Mouse (Mus musculus) CH12.LX (cell line): Measurements from ENCODE around the gene Dgkh. TPM values are rescaled to one million over a fixed set of nuclear protein-coding genes. Genes with fewer than 3 reads are reported as not detected.

ENCODE experiments used
- DNase-seq: peaks from one replicate; pipeline ENCODE4 v3.0.0-alpha.2; 2013; ENCODE audit errors: extremely low read depth
- H3K27ac ChIP-seq: 2 replicates; pipeline ENCODE4 v1.5.1; 2012; ENCODE audit warnings: low read depth, mild to moderate bottlenecking, control low read depth, moderate library complexity; ENCODE audit not compliant: insufficient read depth
- H3K27me3 ChIP-seq: replicated peaks from 2 replicates; pipeline ENCODE3; 2012; ENCODE audit warnings: inconsistent platforms
- H3K36me3 ChIP-seq, 2 experiments: replicated peaks in 1 of 2; 2 replicates each; pipeline versions ENCODE3 to v1.6.1; 2012; ENCODE audit warnings: inconsistent platforms in 1 of 2, low read length in 1 of 2, mild to moderate bottlenecking in 1 of 2, mixed read lengths in 1 of 2, moderate library complexity in 1 of 2; ENCODE audit not compliant: control insufficient read depth in 1 of 2, insufficient read depth in 1 of 2
- H3K4me1 ChIP-seq, 2 experiments: 2 replicates each; pipeline ENCODE4 v1.6.1; 2012; ENCODE audit warnings: inconsistent platforms in 1 of 2, moderate library complexity in 1 of 2; ENCODE audit not compliant: insufficient read depth in 2 of 2, control insufficient read depth in 1 of 2
- H3K4me2 ChIP-seq: 2 replicates; pipeline ENCODE4 v1.6.1; 2012; ENCODE audit warnings: low read depth, mild to moderate bottlenecking, control low read depth; ENCODE audit not compliant: poor library complexity, insufficient read depth, severe bottlenecking
- H3K4me3 ChIP-seq, 3 experiments: fragments of 150-350 bp in 1 of 3; sonication (generic) in 1 of 3; replicated peaks in 1 of 3; 2 replicates each; pipeline versions ENCODE3 to v1.5.1; 2011 to 2012; ENCODE audit warnings: low read depth in 2 of 3, low read length in 2 of 3, mild to moderate bottlenecking in 2 of 3, moderate library complexity in 2 of 3, control low read depth in 1 of 3, improper control_type of control experiment in 1 of 3, inconsistent platforms in 1 of 3, mixed read lengths in 1 of 3; ENCODE audit not compliant: poor library complexity in 1 of 3
- H3K79me2 ChIP-seq: replicated peaks from 2 replicates; pipeline ENCODE4 v1.6.1; 2012; ENCODE audit warnings: mild to moderate bottlenecking, moderate library complexity; ENCODE audit not compliant: control insufficient read depth, poor library complexity, insufficient read depth, severe bottlenecking; ENCODE audit errors: extremely low read depth
- H3K9ac ChIP-seq: 2 replicates; pipeline ENCODE4 v1.6.1; 2012; ENCODE audit warnings: low read depth, mild to moderate bottlenecking, control low read depth, moderate library complexity; ENCODE audit not compliant: insufficient read depth
- H3K9me3 ChIP-seq: replicated peaks from 2 replicates; pipeline ENCODE3; 2012; ENCODE audit warnings: low read length, inconsistent platforms, mixed read lengths
- BHLHE40 ChIP-seq: IDR thresholded peaks from 2 replicates; pipeline ENCODE4 v1.6.1; 2011; ENCODE audit warnings: mild to moderate bottlenecking, low read depth, low read length, improper control_type of control experiment
- CHD1 ChIP-seq: IDR thresholded peaks from 2 replicates; pipeline ENCODE4 v1.6.1; 2012; ENCODE audit warnings: low read depth, low read length, improper control_type of control experiment, inconsistent platforms
- CHD2 ChIP-seq: IDR thresholded peaks from 2 replicates; pipeline ENCODE4 v1.6.1; 2011; ENCODE audit warnings: low read length, improper control_type of control experiment
- CTCF ChIP-seq, 2 experiments: IDR thresholded peaks in 1 of 2; conservative IDR thresholded peaks in 1 of 2; 2 replicates each; pipeline ENCODE4 v1.5.1; 2011 to 2012; ENCODE audit warnings: low read depth in 2 of 2, low read length in 2 of 2, improper control_type of control experiment in 1 of 2, inconsistent platforms in 1 of 2, mild to moderate bottlenecking in 1 of 2, moderate library complexity in 1 of 2
- E2F4 ChIP-seq: IDR thresholded peaks from 2 replicates; pipeline ENCODE4 v1.6.1; 2011; ENCODE audit warnings: low read depth, low read length, improper control_type of control experiment; ENCODE audit not compliant: insufficient replicate concordance
- EP300 ChIP-seq: IDR thresholded peaks from 2 replicates; pipeline ENCODE4 v1.6.1; 2011; ENCODE audit warnings: low read length, improper control_type of control experiment
- ETS1 ChIP-seq: conservative IDR thresholded peaks from 2 replicates; pipeline ENCODE4 v1.6.1; 2012; ENCODE audit warnings: low read depth, mild to moderate bottlenecking, inconsistent platforms, low read length, improper control_type of control experiment, moderate library complexity
- GABPA ChIP-seq: IDR thresholded peaks from 2 replicates; pipeline ENCODE4 v1.6.1; 2012; ENCODE audit warnings: low read depth, low read length, improper control_type of control experiment, inconsistent platforms; ENCODE audit not compliant: insufficient replicate concordance
- HCFC1 ChIP-seq: IDR thresholded peaks from 2 replicates; pipeline ENCODE4 v1.6.1; 2012; ENCODE audit warnings: low read depth, mild to moderate bottlenecking, inconsistent platforms, low read length, improper control_type of control experiment
- IRF4 ChIP-seq: IDR thresholded peaks from 2 replicates; pipeline ENCODE4 v1.6.1; 2014; ENCODE audit warnings: low read depth, mild to moderate bottlenecking, inconsistent platforms, low read length, improper control_type of control experiment
- JUN ChIP-seq: IDR thresholded peaks from 2 replicates; pipeline ENCODE4 v1.6.1; 2011; ENCODE audit warnings: low read depth, mild to moderate bottlenecking, low read length, improper control_type of control experiment, moderate library complexity; ENCODE audit not compliant: insufficient read depth
- JUND ChIP-seq: conservative IDR thresholded peaks from 2 replicates; pipeline ENCODE4 v1.6.1; 2011; ENCODE audit warnings: low read depth, low read length, improper control_type of control experiment
- KAT2A ChIP-seq: IDR thresholded peaks from 2 replicates; pipeline ENCODE4 v1.6.1; 2012; ENCODE audit warnings: low read length, improper control_type of control experiment, inconsistent platforms; ENCODE audit not compliant: insufficient replicate concordance
- MAFK ChIP-seq: IDR thresholded peaks from 2 replicates; pipeline ENCODE4 v1.6.1; 2011; ENCODE audit warnings: low read length, improper control_type of control experiment; ENCODE audit not compliant: insufficient replicate concordance
- MAX ChIP-seq: IDR thresholded peaks from 2 replicates; pipeline ENCODE4 v1.6.1; 2011; ENCODE audit warnings: low read length, improper control_type of control experiment
- MAZ ChIP-seq: IDR thresholded peaks from 2 replicates; pipeline ENCODE4 v1.6.1; 2012; ENCODE audit warnings: low read depth, mild to moderate bottlenecking, inconsistent platforms, low read length, improper control_type of control experiment, moderate library complexity
- MEF2A ChIP-seq: IDR thresholded peaks from 2 replicates; pipeline ENCODE4 v1.6.1; 2014; ENCODE audit warnings: low read depth, mild to moderate bottlenecking, inconsistent platforms, low read length, improper control_type of control experiment, borderline replicate concordance
- MXI1 ChIP-seq: IDR thresholded peaks from 2 replicates; pipeline ENCODE4 v1.6.1; 2011; ENCODE audit warnings: mild to moderate bottlenecking, low read depth, low read length, improper control_type of control experiment
- MYC ChIP-seq: IDR thresholded peaks from 2 replicates; pipeline ENCODE4 v1.6.1; 2011; ENCODE audit warnings: low read depth, mild to moderate bottlenecking, improper control_type of control experiment, low read length
- NELFE ChIP-seq: IDR thresholded peaks from 2 replicates; pipeline ENCODE4 v1.6.1; 2011; ENCODE audit warnings: low read depth, low read length, improper control_type of control experiment
- NRF1 ChIP-seq: IDR thresholded peaks from 2 replicates; pipeline ENCODE4 v1.6.1; 2014; ENCODE audit warnings: low read depth, mild to moderate bottlenecking, inconsistent platforms, low read length, improper control_type of control experiment, moderate library complexity
- PAX5 ChIP-seq: IDR thresholded peaks from 2 replicates; pipeline ENCODE4 v1.6.1; 2012; ENCODE audit warnings: low read length, inconsistent platforms, mixed read lengths
- POLR2A ChIP-seq: IDR thresholded peaks from 2 replicates; pipeline ENCODE4 v1.6.1; 2011; ENCODE audit warnings: low read depth, mild to moderate bottlenecking, improper control_type of control experiment, low read length
- POLR2AphosphoS2 ChIP-seq: IDR thresholded peaks from 2 replicates; pipeline ENCODE4 v1.6.1; 2011; ENCODE audit warnings: low read depth, low read length, improper control_type of control experiment
- RCOR1 ChIP-seq: conservative IDR thresholded peaks from 2 replicates; pipeline ENCODE4 v1.6.1; 2012; ENCODE audit warnings: low read depth, mild to moderate bottlenecking, inconsistent platforms, low read length, improper control_type of control experiment
- SIN3A ChIP-seq: IDR thresholded peaks from 2 replicates; pipeline ENCODE4 v1.6.1; 2012; ENCODE audit warnings: low read length, improper control_type of control experiment, inconsistent platforms
- SMC3 ChIP-seq: IDR thresholded peaks from 2 replicates; pipeline ENCODE4 v1.6.1; 2011; ENCODE audit warnings: low read depth, low read length, improper control_type of control experiment
- TBP ChIP-seq: conservative IDR thresholded peaks from 2 replicates; pipeline ENCODE4 v1.6.1; 2011; ENCODE audit warnings: low read depth, low read length, improper control_type of control experiment
- TCF12 ChIP-seq: IDR thresholded peaks from 2 replicates; pipeline ENCODE4 v1.6.1; 2014; ENCODE audit warnings: low read depth, mild to moderate bottlenecking, inconsistent platforms, low read length, improper control_type of control experiment
- UBTF ChIP-seq: IDR thresholded peaks from 2 replicates; pipeline ENCODE4 v1.6.1; 2012; ENCODE audit warnings: low read depth, mild to moderate bottlenecking, inconsistent platforms, low read length, improper control_type of control experiment, moderate library complexity
- USF1 ChIP-seq: IDR thresholded peaks from 2 replicates; pipeline ENCODE4 v1.6.1; 2014; ENCODE audit warnings: low read depth, mild to moderate bottlenecking, inconsistent platforms, low read length, improper control_type of control experiment
- USF2 ChIP-seq: conservative IDR thresholded peaks from 2 replicates; pipeline ENCODE4 v1.6.1; 2011; ENCODE audit warnings: low read depth, low read length, improper control_type of control experiment
- ZC3H11A ChIP-seq: IDR thresholded peaks from 2 replicates; pipeline ENCODE4 v1.6.1; 2012; ENCODE audit warnings: low read depth, mild to moderate bottlenecking, inconsistent platforms, low read length, improper control_type of control experiment
- ZKSCAN1 ChIP-seq: IDR thresholded peaks from 2 replicates; pipeline ENCODE4 v1.6.1; 2012; ENCODE audit warnings: low read depth, inconsistent platforms, low read length, improper control_type of control experiment, borderline replicate concordance
- ZMIZ1 ChIP-seq: IDR thresholded peaks from 2 replicates; pipeline ENCODE4 v1.6.1; 2012; ENCODE audit warnings: low read depth, mild to moderate bottlenecking, inconsistent platforms, low read length, improper control_type of control experiment
- ZNF384 ChIP-seq: IDR thresholded peaks from 2 replicates; pipeline ENCODE4 v1.6.1; 2012; ENCODE audit warnings: low read depth, low read length, improper control_type of control experiment, inconsistent platforms
- dilution Hi-C: fragments of 300-500 bp; cut with MboI; formaldehyde crosslinking; loops from 2 replicates; pipeline ENCODE4 v1.14.3; 2020; ENCODE audit warnings: low sequenced_read_pairs; ENCODE audit not compliant: extremely low pct_unique_long_range_greater_than_20kb, extremely low pct_ligation_motif_present
- in situ Hi-C: fragments of 300-500 bp; cut with MboI; formaldehyde crosslinking; loops from 3 replicates; pipeline ENCODE4 v1.14.3; 2019; ENCODE audit warnings: low sequenced_read_pairs, low pct_ligation_motif_present, low pct_unique_long_range_greater_than_20kb, mixed read lengths
- polyA plus RNA-seq: library from polyadenylated mRNA; unstranded; fragments of >175 nt; gene quantifications from 2 replicates; pipeline ENCODE4 v1.2.1, GENCODE M21; 2012; ENCODE audit warnings: low read depth; ENCODE audit not compliant: insufficient read length
- total RNA-seq, 2 experiments: library from RNA; depleted of rRNA; stranded (reverse); fragments of 300-350 nt in 1 of 2; fragments of >200 nt in 1 of 2; gene quantifications; 2 replicates each; pipeline ENCODE4 v1.2.3; 2012 to 2014

The Dgkh gene
- total and polyA plus RNA-seq, 3 experiments = 0.83 to 3.3 (median 2.4) TPM

GRCm38 (mm10) chr14:78712565-78713148, 19.9 kb downstream of the Dgkh start:
- in situ Hi-C loops (no loop called here), dilution Hi-C loops (no loop called here)
- Histone ChIP-seq H3K4me1 (peaks cover 4 to 23% of the 10 kb centered on the region in 2 experiments), H3K79me2 (no peaks in the 10 kb centered on the region), H3K4me3 (no peak overlapping the region), H3K4me2 (peak overlapping the region; percentile 65), H3K36me3 (peaks cover 0 to 2% of the 10 kb centered on the region in 2 experiments), H3K9me3 (no peaks in the 10 kb centered on the region), H3K9ac (peak overlapping the region; percentile 4; the same call in 1 of the 2 replicates), H3K27me3 (no peaks in the 10 kb centered on the region), H3K27ac (no peak overlapping the region)
- TF ChIP-seq MAFK (no peak), USF2 (no peak), ZMIZ1 (no peak), KAT2A (no peak), MAX (peak; percentile 49; the same call in 1 of the 2 replicates), EP300 (peak; percentile 31; the same call in 1 of the 2 replicates), MXI1 (no peak), UBTF (no peak), CHD2 (0 out of 2 replicates have a peak, but pooled peaks have one; percentile 42), ZKSCAN1 (no peak), HCFC1 (no peak), SMC3 (no peak), IRF4 (no peak), RCOR1 (no peak), NRF1 (no peak), ZNF384 (no peak), TBP (no peak), SIN3A (no peak), PAX5 (no peak), JUN (no peak), USF1 (no peak), ZC3H11A (no peak), NELFE (no peak), JUND (no peak), ETS1 (no peak), E2F4 (no peak), POLR2A (no peak), MAZ (no peak), GABPA (no peak), TCF12 (peak; percentile 24; the same call in 1 of the 2 replicates), POLR2AphosphoS2 (no peak), CHD1 (no peak), MEF2A (peak; percentile 54; the same call in 1 of the 2 replicates), CTCF (conservative IDR thresholded peaks at IDR 0.05 in 1 of 2, IDR thresholded peaks at IDR 0.05 in 1 of 2; ENCODE audit: low read depth in 2 of 2, low read length in 2 of 2) (no peak), MYC (0 out of 2 replicates have a peak, but pooled peaks have one; percentile 23), BHLHE40 (no peak)
- DNase-seq = peak; percentile 39
